Mouse (Mus musculus) testis, adult 2 months (tissue): ENCODE data around the gene Adgrb3. TPM values are rescaled to one million over a fixed set of nuclear protein-coding genes. Genes with fewer than 3 reads are reported as not detected.

Experiments used
- H3K27ac ChIP-seq: fragments of 200-500 bp; 2 replicates; pipeline ENCODE4 v1.5.1; 2012; ENCODE audit warnings: low read depth, low read length; ENCODE audit not compliant: control insufficient read depth, insufficient read depth
- H3K27me3 ChIP-seq: fragments of 200-500 bp; 2 replicates; pipeline ENCODE4 v1.6.1; 2012; ENCODE audit warnings: mild to moderate bottlenecking, low read length, moderate library complexity; ENCODE audit not compliant: control insufficient read depth, insufficient read depth
- H3K36me3 ChIP-seq: fragments of 200-500 bp; 2 replicates; pipeline ENCODE4 v1.6.1; 2012; ENCODE audit warnings: mild to moderate bottlenecking, low read length; ENCODE audit not compliant: control insufficient read depth, insufficient read depth
- H3K4me1 ChIP-seq: fragments of 200-500 bp; 2 replicates; pipeline ENCODE4 v1.6.1; 2012; ENCODE audit warnings: low read length; ENCODE audit not compliant: control insufficient read depth, insufficient read depth
- H3K4me3 ChIP-seq: fragments of 200-500 bp; 2 replicates; pipeline ENCODE4 v1.5.1; 2012; ENCODE audit warnings: low read depth, mild to moderate bottlenecking, low read length, moderate library complexity, mixed read lengths; ENCODE audit not compliant: control insufficient read depth
- CTCF ChIP-seq: fragments of 200-500 bp; IDR thresholded peaks from 2 replicates; pipeline ENCODE4 v1.5.1; 2012; ENCODE audit warnings: low read depth, mild to moderate bottlenecking, inconsistent platforms, low read length, moderate library complexity; ENCODE audit not compliant: control insufficient read depth, insufficient read depth, insufficient replicate concordance
- POLR2A ChIP-seq: fragments of 200-500 bp; IDR thresholded peaks from 2 replicates; pipeline ENCODE4 v1.6.1; 2012; ENCODE audit warnings: low read depth, mild to moderate bottlenecking, inconsistent platforms, low read length, moderate library complexity; ENCODE audit not compliant: control insufficient read depth
- polyA plus RNA-seq: library from polyadenylated mRNA; depleted of rRNA; stranded (reverse); fragments of >200 nt; gene quantifications from 2 replicates; pipeline ENCODE4 v1.2.3, GENCODE M21; 2012

Adgrb3 gene
- polyA plus RNA-seq, 1 experiment: 0.40 TPM

DNA sequence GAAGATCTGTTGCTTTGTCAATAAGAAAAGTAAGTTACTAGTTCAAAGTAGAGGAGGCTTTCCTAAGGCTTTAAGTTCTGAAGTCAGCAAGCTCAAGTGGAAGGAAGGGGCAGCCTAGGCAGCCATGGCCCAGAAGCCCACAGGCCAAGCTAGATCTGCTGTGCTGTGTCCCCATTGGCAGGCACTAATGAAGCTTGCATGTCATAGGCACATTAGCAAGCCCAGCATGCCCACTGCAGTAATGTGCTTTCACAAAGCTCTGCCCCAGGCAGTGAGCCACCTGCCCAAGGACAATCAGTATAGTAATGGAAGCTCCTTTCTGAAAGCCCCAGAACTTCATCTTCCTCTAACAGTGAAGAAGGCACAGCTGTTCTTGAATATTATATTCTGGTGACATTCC lies 484.6 kb downstream of the Adgrb3 start:
- H3K4me1 ChIP-seq: no peaks in the 10 kb centered on the region
- no peak overlapping the region for H3K27ac ChIP-seq
- no peak overlapping the region for H3K4me3 ChIP-seq
- TF ChIP-seq POLR2A (no peak), CTCF (no peak)
- no peaks in the 10 kb centered on the region for H3K36me3 ChIP-seq
- no peaks in the 10 kb centered on the region for H3K27me3 ChIP-seq

DNA sequence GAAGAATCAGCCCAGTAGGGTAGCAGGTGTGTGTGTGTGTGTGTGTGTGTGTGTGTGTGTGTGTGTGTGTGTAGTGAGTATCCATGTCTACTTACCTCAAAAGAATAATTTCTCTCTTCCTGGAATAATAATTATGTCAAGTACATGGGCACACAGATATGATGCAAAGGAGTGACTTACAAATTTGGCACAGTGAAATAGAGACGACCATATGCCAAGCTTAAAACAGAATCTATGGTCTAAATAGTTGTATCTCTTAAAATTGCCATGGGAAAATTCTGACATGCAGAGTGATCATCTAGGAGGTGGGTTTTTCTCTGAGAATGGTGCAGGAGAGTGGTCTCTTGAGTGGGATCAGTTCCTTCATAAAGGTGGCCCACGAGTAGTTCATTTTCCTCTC lies 504.1 kb downstream of the Adgrb3 start:
- Histone ChIP-seq H3K27ac (no peak overlapping the region), H3K4me3 (no peak overlapping the region), H3K27me3 (no peaks in the 10 kb centered on the region), H3K36me3 (no peaks in the 10 kb centered on the region), H3K4me1 (no peaks in the 10 kb centered on the region)
- TF ChIP-seq CTCF (no peak), POLR2A (no peak)

DNA sequence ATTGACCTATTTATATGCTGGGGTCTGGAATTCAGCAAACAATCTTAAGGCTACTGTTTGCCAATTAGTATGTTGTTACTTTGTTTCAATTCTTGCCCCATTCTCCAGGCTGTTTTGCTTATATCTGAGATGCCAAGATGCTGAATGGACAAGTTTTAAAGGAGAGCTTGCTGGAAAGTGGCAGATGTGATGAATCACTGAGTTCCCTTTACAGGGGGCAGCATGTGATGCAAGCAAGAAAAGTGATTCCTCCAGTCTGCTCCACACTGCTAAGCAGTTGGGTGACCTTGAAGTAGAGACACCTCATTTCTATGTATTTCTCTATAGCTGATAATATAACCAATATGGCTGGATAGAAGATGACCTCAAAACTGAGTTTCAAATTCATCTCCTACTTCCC lies 512.4 kb downstream of the Adgrb3 start:
- H3K27me3 ChIP-seq: no peaks in the 10 kb centered on the region
- H3K4me1 ChIP-seq: no peaks in the 10 kb centered on the region

DNA sequence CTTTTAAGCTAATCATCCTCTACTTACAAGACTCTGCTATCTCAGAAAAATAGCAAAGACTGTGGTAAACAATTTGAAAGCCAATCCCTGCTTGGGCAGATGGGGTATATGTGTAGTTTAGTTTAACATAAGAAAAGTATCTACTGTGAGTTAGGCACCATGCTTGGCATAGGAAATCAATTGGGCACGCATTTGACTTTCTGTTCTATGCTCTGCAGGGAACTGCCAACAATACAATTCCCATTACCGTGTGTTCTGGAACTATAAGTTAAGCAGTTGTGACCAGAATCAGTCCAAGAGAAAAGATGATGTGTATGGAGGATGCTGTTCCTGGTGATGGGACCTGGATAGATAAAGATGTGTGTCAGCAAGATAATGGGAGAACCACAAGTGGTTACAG lies 517.2 kb downstream of the Adgrb3 start:
- Histone ChIP-seq H3K27me3 (no peaks in the 10 kb centered on the region), H3K36me3 (no peaks in the 10 kb centered on the region), H3K27ac (no peak overlapping the region), H3K4me1 (no peaks in the 10 kb centered on the region), H3K4me3 (no peak overlapping the region)
- TF ChIP-seq CTCF: no peak
- no peak for TF ChIP-seq POLR2A

More for the DNA sequence above, 512.4 kb downstream of the Adgrb3 start:
- Histone ChIP-seq H3K4me3 (no peak overlapping the region), H3K36me3 (no peaks in the 10 kb centered on the region), H3K27ac (no peak overlapping the region)
- TF ChIP-seq CTCF: no peak
- no peak for TF ChIP-seq POLR2A

DNA sequence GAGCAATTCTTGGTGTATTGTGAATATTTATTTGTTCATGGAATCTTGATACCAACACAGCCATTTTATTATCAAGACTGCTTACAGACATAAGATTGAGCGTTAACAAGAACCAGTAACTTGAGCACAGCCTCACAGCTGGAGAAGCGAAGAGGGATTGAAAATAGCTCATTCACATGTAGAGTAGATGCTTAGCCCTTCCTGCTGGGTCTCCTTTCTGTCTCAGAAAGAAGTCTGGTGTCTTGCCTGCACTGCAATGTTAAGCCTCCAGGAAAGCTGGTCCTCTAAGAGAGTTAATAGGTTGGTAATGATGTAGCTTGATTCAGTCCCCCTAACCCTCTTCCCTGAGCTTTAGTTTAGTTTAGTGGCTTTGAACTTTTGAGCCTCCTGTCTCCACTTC lies 519.4 kb downstream of the Adgrb3 start:
- Histone ChIP-seq H3K27ac (no peak overlapping the region), H3K4me3 (no peak overlapping the region), H3K4me1 (no peaks in the 10 kb centered on the region), H3K27me3 (no peaks in the 10 kb centered on the region), H3K36me3 (no peaks in the 10 kb centered on the region)
- TF ChIP-seq POLR2A (no peak), CTCF (no peak)

DNA sequence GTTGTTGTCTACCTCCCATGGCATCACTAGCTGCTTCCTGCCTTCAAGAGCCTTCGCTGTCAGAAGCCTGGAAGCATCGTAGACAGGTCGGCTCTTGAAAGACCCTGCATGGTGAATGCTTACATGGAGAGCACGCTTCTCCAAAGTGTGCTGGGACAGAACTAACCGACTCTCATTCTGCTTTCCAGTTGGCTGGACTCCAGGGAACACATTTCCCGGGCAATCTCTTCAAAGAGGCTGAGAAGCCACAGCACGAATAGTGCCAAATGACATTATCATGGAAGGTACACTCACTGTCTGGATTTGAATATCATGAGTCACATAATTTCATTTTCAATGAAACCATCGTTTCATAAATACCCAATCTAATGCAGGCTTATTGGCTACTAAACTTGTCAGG lies 548.0 kb downstream of the Adgrb3 start:
- TF ChIP-seq POLR2A: no peak
- no peak for TF ChIP-seq CTCF
- Histone ChIP-seq H3K4me1 (no peaks in the 10 kb centered on the region), H3K4me3 (no peak overlapping the region), H3K27ac (no peak overlapping the region), H3K27me3 (no peaks in the 10 kb centered on the region), H3K36me3 (no peaks in the 10 kb centered on the region)

DNA sequence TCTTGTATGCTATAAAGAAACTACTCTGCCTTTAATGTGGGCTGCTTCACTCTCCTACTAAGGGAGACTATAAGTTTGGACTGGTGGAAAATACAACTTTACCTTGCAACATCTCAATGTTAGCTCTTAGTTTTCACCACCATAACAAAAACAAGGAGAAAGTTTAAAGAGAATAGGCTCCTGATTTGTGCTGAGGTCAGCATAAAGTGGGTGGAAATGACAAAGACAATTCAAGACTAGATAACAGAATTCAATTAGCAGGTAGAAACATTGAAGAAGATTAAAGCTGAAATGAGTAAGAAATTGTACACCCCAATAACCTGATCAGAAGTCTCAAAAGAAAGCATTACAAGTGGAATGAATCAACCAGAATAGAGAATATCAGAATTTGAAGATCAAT lies 578.9 kb downstream of the Adgrb3 start:
- H3K36me3 ChIP-seq: no peaks in the 10 kb centered on the region
- H3K27me3 ChIP-seq: no peaks in the 10 kb centered on the region
- no peak overlapping the region for H3K27ac ChIP-seq
- H3K4me3 ChIP-seq: no peak overlapping the region
- TF ChIP-seq CTCF (no peak), POLR2A (no peak)
- H3K4me1 ChIP-seq: no peaks in the 10 kb centered on the region

DNA sequence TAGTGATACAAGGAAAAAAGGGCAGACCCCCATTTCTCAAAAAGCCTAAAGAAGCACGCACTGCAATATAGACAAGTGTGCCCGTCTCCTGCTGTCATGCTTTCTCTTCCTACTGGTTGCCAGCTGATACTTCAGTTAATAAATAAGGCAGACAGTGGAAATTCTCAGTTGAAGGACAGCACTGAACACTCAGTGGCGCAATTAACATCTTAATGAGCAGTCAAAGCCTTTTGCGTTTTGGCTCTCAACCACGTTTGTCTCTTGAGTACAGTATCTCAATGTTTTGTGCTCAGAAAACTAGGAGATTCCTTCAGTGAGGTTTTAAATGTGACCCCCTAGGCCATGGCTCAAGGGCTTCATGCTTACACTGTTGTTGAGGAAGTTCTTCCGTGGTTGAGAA lies 587.1 kb downstream of the Adgrb3 start:
- Histone ChIP-seq H3K4me1 (no peaks in the 10 kb centered on the region), H3K27me3 (no peaks in the 10 kb centered on the region)
- no peak for TF ChIP-seq CTCF
- TF ChIP-seq POLR2A: no peak

More for the DNA sequence above, 587.1 kb downstream of the Adgrb3 start:
- Histone ChIP-seq H3K36me3 (no peaks in the 10 kb centered on the region), H3K4me3 (no peak overlapping the region), H3K27ac (no peak overlapping the region)
